Mouse (Mus musculus): ENCODE measurements around the gene Fermt1. TPM values are rescaled to one million over a fixed set of nuclear protein-coding genes. Genes with fewer than 3 reads are reported as not detected.

Fermt1 gene
- total and polyA plus RNA-seq, 2 experiments from 2014 or later = not detected

GRCm38 (mm10) chr2:132863325-132863724 lies 82.4 kb downstream of the Fermt1 start:
- no peak overlapping the region for H3K9ac ChIP-seq
- H3K36me3 ChIP-seq (ENCODE audit: insufficient read depth) = peaks cover 22% of the 10 kb centered on the region; the same call in 1 of the 2 replicates
- no peaks in the 10 kb centered on the region for H3K27me3 ChIP-seq (ENCODE audit: insufficient read depth, low read length)
- H3K4me3 ChIP-seq (ENCODE audit: low read depth, low read length) = no peak overlapping the region
- WGBS = 98% methylated on average over 2 of the region's 2 CpGs
- H3K4me1 ChIP-seq (ENCODE audit: insufficient read depth) = no peaks in the 10 kb centered on the region
- ATAC-seq = no peak
- no peaks in the 10 kb centered on the region for H3K9me3 ChIP-seq (ENCODE audit: low read length)
- no peak overlapping the region for H3K27ac ChIP-seq (ENCODE audit: low read depth, low read length)
- no peak for DNase-seq
- H3K4me2 ChIP-seq (ENCODE audit: low read depth) = no peak overlapping the region
- no peak for TF ChIP-seq CTCF (IDR thresholded peaks at IDR 0.05; ENCODE audit: low read depth)

GRCm38 (mm10) chr2:132861456-132861855 lies 84.2 kb downstream of the Fermt1 start:
- TF ChIP-seq CTCF (IDR thresholded peaks at IDR 0.05; ENCODE audit: low read depth) = no peak
- ATAC-seq (no peak), DNase-seq (no peak)
- peaks cover 9% of the 10 kb centered on the region; the same call in 1 of the 2 replicates for H3K36me3 ChIP-seq (ENCODE audit: insufficient read depth)
- H3K9me3 ChIP-seq (ENCODE audit: low read length) = no peaks in the 10 kb centered on the region
- H3K4me3 ChIP-seq (ENCODE audit: low read depth, low read length) = no peak overlapping the region
- H3K9ac ChIP-seq = no peak overlapping the region
- H3K27ac ChIP-seq (ENCODE audit: low read depth, low read length) = no peak overlapping the region
- no peaks in the 10 kb centered on the region for H3K4me1 ChIP-seq (ENCODE audit: insufficient read depth)
- WGBS = 80% methylated on average over 2 of the region's 2 CpGs
- no peak overlapping the region for H3K4me2 ChIP-seq (ENCODE audit: low read depth)
- H3K27me3 ChIP-seq (ENCODE audit: insufficient read depth, low read length) = no peaks in the 10 kb centered on the region

- ATAC-seq = peak; percentile 59
Observed at GRCm38 (mm10) chr2:132860435-132860834, 85.3 kb downstream of the Fermt1 start.

GRCm38 (mm10) chr2:132856333-132856732 lies 89.4 kb downstream of the Fermt1 start:
- H3K27ac ChIP-seq (ENCODE audit: low read depth, low read length) = no peak overlapping the region
- H3K4me2 ChIP-seq (ENCODE audit: low read depth) = no peak overlapping the region
- no peak for DNase-seq
- H3K9me3 ChIP-seq (ENCODE audit: low read length) = no peaks in the 10 kb centered on the region
- ATAC-seq = no peak
- no peak overlapping the region for H3K9ac ChIP-seq
- 72% methylated on average over 5 of the region's 5 CpGs for WGBS
- H3K36me3 ChIP-seq (ENCODE audit: insufficient read depth) = no peaks in the 10 kb centered on the region
- no peak overlapping the region for H3K4me3 ChIP-seq (ENCODE audit: low read depth, low read length)
- no peaks in the 10 kb centered on the region for H3K4me1 ChIP-seq (ENCODE audit: insufficient read depth)
- no peak for TF ChIP-seq CTCF (IDR thresholded peaks at IDR 0.05; ENCODE audit: low read depth)
- no peaks in the 10 kb centered on the region for H3K27me3 ChIP-seq (ENCODE audit: insufficient read depth, low read length)

More at GRCm38 (mm10) chr2:132860435-132860834, 85.3 kb downstream of the Fermt1 start:
- H3K27me3 ChIP-seq (ENCODE audit: insufficient read depth, low read length) = no peaks in the 10 kb centered on the region
- H3K27ac ChIP-seq (ENCODE audit: low read depth, low read length) = no peak overlapping the region
- TF ChIP-seq CTCF (IDR thresholded peaks at IDR 0.05; ENCODE audit: low read depth) = no peak
- H3K9me3 ChIP-seq (ENCODE audit: low read length) = no peaks in the 10 kb centered on the region
- H3K4me2 ChIP-seq (ENCODE audit: low read depth) = no peak overlapping the region
- DNase-seq = peak; percentile 28
- no peak overlapping the region for H3K9ac ChIP-seq
- H3K36me3 ChIP-seq (ENCODE audit: insufficient read depth) = peaks cover 5% of the 10 kb centered on the region; the same call in 1 of the 2 replicates
- no peaks in the 10 kb centered on the region for H3K4me1 ChIP-seq (ENCODE audit: insufficient read depth)
- no peak overlapping the region for H3K4me3 ChIP-seq (ENCODE audit: low read depth, low read length)

Other genes starting within 250 kb of the Fermt1 start
- 43.7 and 50.0 TPM in 2 replicates for gene Chgb, start 164.6 kb downstream of the Fermt1 start, total RNA-seq (2014; rRNA removed)
- gene Chgb, start 164.6 kb downstream of the Fermt1 start, polyA plus RNA-seq (2015; fragmentation: Nextera tagmentation; extraction: Ambion mirVana) = 69.5 and 90.5 TPM in 2 replicates
- 18.2 and 23.5 TPM in 2 replicates for gene Trmt6, start 129.9 kb downstream of the Fermt1 start, total RNA-seq (2014; rRNA removed)
- 31.9 and 34.3 TPM in 2 replicates for gene Trmt6, start 129.9 kb downstream of the Fermt1 start, polyA plus RNA-seq (2015; fragmentation: Nextera tagmentation; extraction: Ambion mirVana)
- gene Mcm8, start 129.8 kb downstream of the Fermt1 start, total RNA-seq (2014; rRNA removed) = 3.5 and 4.6 TPM in 2 replicates
- gene Mcm8, start 129.8 kb downstream of the Fermt1 start, polyA plus RNA-seq (2015; fragmentation: Nextera tagmentation; extraction: Ambion mirVana) = 3.9 and 4.0 TPM in 2 replicates
- 37.7 and 41.9 TPM in 2 replicates for gene Crls1, start 99.2 kb downstream of the Fermt1 start, total RNA-seq (2014; rRNA removed)
- 22.0 and 24.4 TPM in 2 replicates for gene Crls1, start 99.2 kb downstream of the Fermt1 start, polyA plus RNA-seq (2015; fragmentation: Nextera tagmentation; extraction: Ambion mirVana)
- gene Lrrn4, start 65.0 kb downstream of the Fermt1 start, total RNA-seq (2014; rRNA removed) = 0.46 and 1.5 TPM in 2 replicates
- gene Lrrn4, start 65.0 kb downstream of the Fermt1 start, polyA plus RNA-seq (2015; fragmentation: Nextera tagmentation; extraction: Ambion mirVana) = 0.30 and 0.47 TPM in 2 replicates